Mouse (Mus musculus): ENCODE results near the gene Olfr1048.
"Not testable (repeated sequence)": the region's sequence is repeated elsewhere in the genome, so short reads cannot be mapped to it uniquely, and the experiment has no call there.

The Olfr1048 gene

DNA sequence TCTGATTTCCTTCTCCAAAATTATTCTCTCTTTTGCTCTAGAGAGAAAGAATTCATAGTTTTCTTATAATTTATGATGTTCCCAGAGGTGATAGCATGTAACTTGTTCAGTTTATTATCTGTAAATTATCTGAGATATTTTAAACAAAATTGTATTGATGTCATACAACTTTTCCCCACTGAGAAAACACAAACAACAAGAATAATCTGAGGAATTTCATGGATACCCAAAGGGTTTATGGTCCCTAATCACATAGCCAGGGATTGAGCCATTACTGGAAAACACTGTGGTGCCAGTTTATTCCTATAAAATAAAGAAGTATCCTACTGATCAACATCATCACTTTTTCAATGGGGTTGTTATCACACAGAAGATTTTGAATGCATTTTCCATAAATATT lies at the start of gene Olfr1048:
Olfr1048 (minus strand) TSS at position 101 of the 400 bp plus-strand sequence.
- no peak for DNase-seq (ENCODE audit: low spot score)

DNA sequence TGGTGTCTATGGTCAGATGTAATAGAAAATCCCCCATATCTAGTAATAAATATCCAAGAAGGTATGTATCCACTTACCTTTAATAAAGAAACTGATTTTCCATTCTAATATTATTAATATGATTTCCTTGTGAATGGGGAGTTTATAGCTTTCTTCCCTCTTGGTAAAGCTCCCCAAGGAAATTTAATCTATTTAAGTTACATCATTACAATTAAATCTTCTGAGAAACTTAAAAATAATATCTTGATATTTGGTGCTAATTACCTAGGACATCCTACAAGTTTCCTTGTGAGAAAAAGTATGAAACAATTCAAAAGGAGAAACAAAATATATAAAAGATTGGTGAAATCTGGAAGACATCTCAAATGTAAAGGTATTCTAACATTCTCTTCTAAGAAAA lies 38.9 kb upstream of the Olfr1048 start, which contains the start of gene Olfr1051:
Olfr1051 (minus strand) TSS at position 101 of the 400 bp plus-strand sequence.
- not testable (repeated sequence) for DNase-seq (ENCODE audit: low spot score)

GRCm38 (mm10) chr2:86258228-86258627 lies 18.1 kb upstream of the Olfr1048 start, which contains the start of gene Olfr1049:
Olfr1049 (minus strand) TSS chr2:86258328.
- not testable (repeated sequence) for DNase-seq (ENCODE audit: low spot score)

- DNase-seq (ENCODE audit: low spot score), result no peak
These were observed 8.8 kb downstream of the Olfr1048 start, which contains the start of gene Olfr1047 for GRCm38 (mm10) chr2:86231301-86231700. Olfr1047 (minus strand) TSS chr2:86231401.

GRCm38 (mm10) chr2:86219214-86219613 lies 20.9 kb downstream of the Olfr1048 start, which contains the start of gene Olfr1046:
Olfr1046 (minus strand) TSS chr2:86219314.
- DNase-seq (ENCODE audit: low spot score), result no peak

DNA sequence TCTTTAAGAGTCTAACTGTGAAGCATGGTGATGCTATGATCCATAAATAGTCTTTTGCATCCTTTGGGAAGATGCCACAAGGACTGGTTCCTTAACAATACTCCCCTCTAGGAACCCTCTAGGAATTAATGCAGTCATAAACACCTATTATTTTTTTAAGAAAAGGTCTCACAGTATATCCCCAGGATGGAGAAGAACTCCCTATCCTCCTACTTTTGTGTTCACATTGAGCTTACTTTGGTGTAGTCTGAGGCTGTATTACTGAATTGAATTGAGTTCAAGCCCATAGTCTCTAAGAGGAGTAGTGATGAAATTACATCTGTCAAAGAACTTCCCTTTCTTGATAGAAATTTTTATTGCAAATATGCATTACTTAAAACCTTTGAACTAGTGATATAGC lies 37.2 kb downstream of the Olfr1048 start, which contains the start of gene Olfr1045:
Olfr1045 (minus strand) TSS at position 101 of the 400 bp plus-strand sequence.
- no peak for DNase-seq (ENCODE audit: low spot score)

DNA sequence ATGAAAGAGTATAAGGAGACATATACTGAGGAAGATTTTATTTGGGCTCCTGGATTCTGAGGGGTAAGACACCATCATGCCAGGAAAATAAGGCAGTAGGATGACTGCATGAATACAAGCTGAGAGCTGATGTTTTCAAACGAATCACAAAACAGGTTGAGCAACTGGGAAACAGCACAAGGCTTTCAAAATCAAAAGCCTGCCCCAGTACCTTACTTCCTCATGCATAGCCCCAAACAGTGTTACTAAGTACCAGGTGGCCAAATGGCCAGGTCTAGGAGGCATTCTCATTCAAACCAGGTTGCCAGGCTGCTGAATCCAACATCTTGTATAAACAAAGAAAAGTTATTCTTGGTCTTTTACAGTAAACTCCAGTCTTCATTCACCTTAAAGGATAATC lies 44.2 kb downstream of the Olfr1048 start:
- no peak for DNase-seq (ENCODE audit: low spot score)

DNA sequence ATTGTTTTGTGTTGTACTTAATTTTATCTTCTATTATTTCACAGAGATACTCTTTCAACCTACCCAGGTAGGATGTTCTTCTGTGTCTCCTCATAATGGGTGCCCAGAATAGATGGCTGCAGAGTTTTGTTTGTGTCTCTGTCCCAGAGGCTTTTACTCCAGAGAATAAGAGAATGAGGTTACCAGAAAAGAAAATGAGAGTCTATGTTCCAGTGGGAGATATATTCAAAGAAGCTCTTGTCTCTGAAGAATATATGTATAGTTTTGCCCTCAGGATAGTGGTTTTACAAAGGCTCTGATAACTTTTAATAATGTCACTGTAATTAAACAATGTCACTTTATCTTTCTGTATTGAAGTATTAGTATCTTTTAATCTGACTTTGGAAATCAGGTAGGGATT lies 54.5 kb downstream of the Olfr1048 start, which contains the start of gene Olfr52:
Olfr52 (minus strand) TSS at position 101 of the 400 bp plus-strand sequence.
- DNase-seq (ENCODE audit: low spot score), result no peak
